Mouse (Mus musculus): ENCODE measurements around the gene Lcn12.

- no peak for TF ChIP-seq POLR2A (IDR thresholded peaks at IDR 0.05; ENCODE audit: low read depth, low read length)
- no peak for TF ChIP-seq CTCF (IDR thresholded peaks at IDR 0.05; ENCODE audit: borderline replicate concordance, insufficient read depth, low read length)
These were observed 30.1 kb downstream of the Lcn12 start for GRCm38 (mm10) chr2:25463630-25464029.

Data from embryonic fibroblast, embryonic 13.5 days (primary cell).